Mouse (Mus musculus): ENCODE data around the gene Necap1. TPM values are rescaled to one million over a fixed set of nuclear protein-coding genes. Genes with fewer than 3 reads are reported as not detected.
A peak's percentile ranks its signal among the peaks of the same experiment; 100 is the strongest.

The Necap1 gene
- polyA plus RNA-seq, 1 experiment from 2014 or later: 31.2 TPM

GRCm38 (mm10) chr6:122879781-122880505, 5.7 kb downstream of the Necap1 start:
- TF ChIP-seq CTCF (IDR thresholded peaks at IDR 0.05) (no peak), EP300 (IDR thresholded peaks at IDR 0.05) (no peak)
- Histone ChIP-seq H3K36me3 (ENCODE audit: insufficient read depth, low read length) (peaks cover 41% of the 10 kb centered on the region), H3K9ac (replicated peaks; ENCODE audit: low read depth) (no peak overlapping the region), H3K27ac (ENCODE audit: low read length) (no peak overlapping the region), H3K9me3 (ENCODE audit: low read length) (no peaks in the 10 kb centered on the region), H3K4me3 (ENCODE audit: low read depth, low read length) (no peak overlapping the region), H3K27me3 (replicated peaks; ENCODE audit: insufficient read depth, low read length) (no peaks in the 10 kb centered on the region), H3K4me2 (replicated peaks; ENCODE audit: low read depth, low read length) (no peak overlapping the region), H3K4me1 (ENCODE audit: insufficient read depth, low read depth, low read length) (peaks cover 4% of the 10 kb centered on the region; the same call in 1 of the 2 replicates)
- ATAC-seq (no peak), DNase-seq (ENCODE audit: low spot score) (no peak)
- WGBS: 75% methylated on average over 7 of the region's 7 CpGs

GRCm38 (mm10) chr6:122881287-122881686, 7.0 kb downstream of the Necap1 start:
- ATAC-seq (no peak), DNase-seq (ENCODE audit: low spot score) (no peak)
- TF ChIP-seq CTCF (IDR thresholded peaks at IDR 0.05) (no peak), EP300 (IDR thresholded peaks at IDR 0.05) (no peak)
- Histone ChIP-seq H3K4me3 (ENCODE audit: low read depth, low read length) (no peak overlapping the region), H3K27me3 (replicated peaks; ENCODE audit: insufficient read depth, low read length) (no peaks in the 10 kb centered on the region), H3K9ac (replicated peaks; ENCODE audit: low read depth) (no peak overlapping the region), H3K4me2 (replicated peaks; ENCODE audit: low read depth, low read length) (no peak overlapping the region), H3K36me3 (ENCODE audit: insufficient read depth, low read length) (peaks cover 44% of the 10 kb centered on the region), H3K27ac (ENCODE audit: low read length) (no peak overlapping the region), H3K4me1 (ENCODE audit: insufficient read depth, low read depth, low read length) (no peaks in the 10 kb centered on the region), H3K9me3 (ENCODE audit: low read length) (no peaks in the 10 kb centered on the region)
- 90% methylated on average over 12 of the region's 12 CpGs for WGBS

DNA sequence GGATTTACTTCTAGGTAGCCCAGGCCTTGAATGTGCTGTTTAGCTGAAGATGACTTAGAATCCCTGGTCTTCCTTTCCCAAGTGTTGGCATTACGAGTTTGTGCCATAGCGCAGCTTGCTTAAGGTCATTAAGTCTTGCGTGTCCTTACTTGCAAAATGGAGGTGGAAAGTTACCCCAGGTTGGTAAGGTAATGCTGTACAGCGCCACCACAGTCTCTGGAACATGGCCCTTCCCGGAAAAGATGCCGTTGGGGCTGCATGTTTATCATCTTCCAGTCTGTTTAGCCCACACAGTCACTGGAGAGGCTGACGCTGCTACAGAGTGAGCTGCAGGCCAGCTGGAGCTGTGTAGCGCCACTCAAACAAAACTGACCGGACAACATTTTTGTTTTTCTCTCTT, 9.3 kb downstream of the Necap1 start:
- Histone ChIP-seq H3K4me2 (replicated peaks; ENCODE audit: low read depth, low read length) (no peak overlapping the region), H3K27ac (ENCODE audit: low read length) (no peak overlapping the region), H3K36me3 (ENCODE audit: insufficient read depth, low read length) (peaks cover 65% of the 10 kb centered on the region), H3K9ac (replicated peaks; ENCODE audit: low read depth) (no peak overlapping the region), H3K4me1 (ENCODE audit: insufficient read depth, low read depth, low read length) (no peaks in the 10 kb centered on the region), H3K9me3 (ENCODE audit: low read length) (no peaks in the 10 kb centered on the region), H3K27me3 (replicated peaks; ENCODE audit: insufficient read depth, low read length) (no peaks in the 10 kb centered on the region), H3K4me3 (ENCODE audit: low read depth, low read length) (no peak overlapping the region)
- DNase-seq (ENCODE audit: low spot score) (no peak), ATAC-seq (no peak)
- 91% methylated on average over 9 of the region's 9 CpGs for WGBS
- TF ChIP-seq CTCF (IDR thresholded peaks at IDR 0.05): no peak
- TF ChIP-seq EP300 (IDR thresholded peaks at IDR 0.05): no peak

- Histone ChIP-seq H3K4me3 (ENCODE audit: low read depth, low read length) (no peak overlapping the region), H3K4me1 (ENCODE audit: insufficient read depth, low read depth, low read length) (no peaks in the 10 kb centered on the region), H3K36me3 (ENCODE audit: insufficient read depth, low read length) (peaks cover 41% of the 10 kb centered on the region; the same call in 1 of the 2 replicates), H3K27me3 (replicated peaks; ENCODE audit: insufficient read depth, low read length) (no peaks in the 10 kb centered on the region), H3K9me3 (ENCODE audit: low read length) (no peaks in the 10 kb centered on the region), H3K4me2 (replicated peaks; ENCODE audit: low read depth, low read length) (no peak overlapping the region), H3K9ac (replicated peaks; ENCODE audit: low read depth) (no peak overlapping the region), H3K27ac (ENCODE audit: low read length) (no peak overlapping the region)
- TF ChIP-seq EP300 (IDR thresholded peaks at IDR 0.05) (no peak), CTCF (IDR thresholded peaks at IDR 0.05) (no peak)
- no peak for ATAC-seq
- 91% methylated on average over 2 of the region's 2 CpGs for WGBS
- no peak for DNase-seq (ENCODE audit: low spot score)
These were observed 15.3 kb downstream of the Necap1 start for GRCm38 (mm10) chr6:122889599-122889998.

DNA sequence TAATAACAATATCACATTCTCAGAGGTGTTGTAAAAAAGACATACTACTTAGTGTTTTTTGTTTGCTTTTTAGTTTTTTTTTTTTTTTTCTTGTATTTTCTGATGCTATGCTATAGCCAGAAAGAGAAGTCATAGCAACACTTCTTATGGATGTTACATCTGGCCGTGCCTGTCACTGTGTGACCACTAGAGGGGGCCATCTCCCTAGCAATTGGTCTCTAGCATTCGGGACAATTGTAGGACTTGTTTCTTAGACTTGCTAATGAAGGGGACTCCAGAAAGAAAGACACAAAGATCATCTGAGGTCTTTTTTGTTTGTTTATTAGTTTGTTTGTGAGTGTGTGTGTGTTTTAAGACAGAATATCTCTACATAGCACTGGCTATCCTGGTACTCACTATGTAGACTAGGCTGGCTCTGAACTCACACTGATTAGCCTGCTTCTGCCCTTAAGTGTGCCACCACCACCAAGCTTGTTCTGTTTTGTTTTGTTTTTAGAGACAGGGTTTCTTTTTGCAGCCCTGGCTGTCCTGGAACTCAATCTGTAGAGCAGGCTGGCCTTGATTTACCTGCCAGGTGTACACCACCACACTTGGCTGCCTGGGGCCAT, 18.3 kb downstream of the Necap1 start:
- DNase-seq (ENCODE audit: low spot score) (peak; percentile 68), ATAC-seq (no peak)
- Histone ChIP-seq H3K4me3 (ENCODE audit: low read depth, low read length) (no peak overlapping the region), H3K9me3 (ENCODE audit: low read length) (no peaks in the 10 kb centered on the region), H3K4me2 (replicated peaks; ENCODE audit: low read depth, low read length) (no peak overlapping the region), H3K36me3 (ENCODE audit: insufficient read depth, low read length) (peaks cover 21% of the 10 kb centered on the region; the same call in 1 of the 2 replicates), H3K27me3 (replicated peaks; ENCODE audit: insufficient read depth, low read length) (no peaks in the 10 kb centered on the region), H3K9ac (replicated peaks; ENCODE audit: low read depth) (no peak overlapping the region), H3K4me1 (ENCODE audit: insufficient read depth, low read depth, low read length) (no peaks in the 10 kb centered on the region), H3K27ac (ENCODE audit: low read length) (no peak overlapping the region)
- TF ChIP-seq EP300 (IDR thresholded peaks at IDR 0.05): no peak
- peak; percentile 85 for TF ChIP-seq CTCF (IDR thresholded peaks at IDR 0.05)
- WGBS: 16% methylated on average over 2 of the region's 2 CpGs

DNA sequence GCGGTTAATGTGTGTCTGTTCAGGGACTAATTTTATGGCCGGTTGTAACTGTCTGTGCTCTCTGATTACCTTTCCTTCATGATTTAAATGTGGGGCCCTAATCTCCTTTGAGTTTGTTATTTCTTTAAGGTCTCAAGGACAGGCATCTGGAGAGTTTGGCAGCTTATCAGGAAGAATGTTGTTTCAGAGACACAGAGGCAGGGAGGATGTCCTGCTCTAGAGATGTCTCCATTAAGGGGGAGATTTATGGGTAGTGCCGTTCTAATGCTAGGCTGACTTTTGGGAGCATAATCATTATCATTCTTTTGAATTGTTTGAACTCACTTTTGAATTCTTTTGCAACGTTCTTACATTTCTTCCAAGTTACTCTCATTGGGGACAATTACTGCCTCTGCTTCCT, 45.6 kb downstream of the Necap1 start:
- ATAC-seq (no peak), DNase-seq (ENCODE audit: low spot score) (no peak)
- Histone ChIP-seq H3K27me3 (replicated peaks; ENCODE audit: insufficient read depth, low read length) (no peaks in the 10 kb centered on the region), H3K4me1 (ENCODE audit: insufficient read depth, low read depth, low read length) (no peaks in the 10 kb centered on the region), H3K4me2 (replicated peaks; ENCODE audit: low read depth, low read length) (no peak overlapping the region), H3K27ac (ENCODE audit: low read length) (no peak overlapping the region), H3K9me3 (ENCODE audit: low read length) (no peaks in the 10 kb centered on the region), H3K36me3 (ENCODE audit: insufficient read depth, low read length) (no peaks in the 10 kb centered on the region), H3K4me3 (ENCODE audit: low read depth, low read length) (no peak overlapping the region), H3K9ac (replicated peaks; ENCODE audit: low read depth) (no peak overlapping the region)
- 39% methylated on average over 4 of the region's 4 CpGs for WGBS
- TF ChIP-seq CTCF (IDR thresholded peaks at IDR 0.05) (no peak), EP300 (IDR thresholded peaks at IDR 0.05) (no peak)
